Mouse (Mus musculus) liver, embryonic 12.5 days (tissue): ENCODE results near the gene Clk2. TPM values are rescaled to one million over a fixed set of nuclear protein-coding genes. Genes with fewer than 3 reads are reported as not detected.
A peak's percentile ranks its signal among the peaks of the same experiment; 100 is the strongest.

ENCODE experiments used
- ATAC-seq: fragments of 200-750 bp; cut with Nextera tagmentation; 2 replicates; pipeline ENCODE4 v1.8.0; 2017; ENCODE audit warnings: moderate number of reproducible peaks, mild to moderate bottlenecking, moderate library complexity
- H3K27ac ChIP-seq: fragments of 300-500 bp; sonication (generic); 2 replicates; pipeline ENCODE4 v1.5.1; 2016; ENCODE audit warnings: mild to moderate bottlenecking
- H3K27me3 ChIP-seq: fragments of 300-500 bp; sonication (generic); replicated peaks from 2 replicates; pipeline ENCODE4 v1.6.1; 2016; ENCODE audit warnings: mild to moderate bottlenecking, moderate library complexity
- H3K36me3 ChIP-seq: fragments of 300-500 bp; sonication (generic); 2 replicates; pipeline ENCODE4 v1.6.1; 2016; ENCODE audit warnings: mild to moderate bottlenecking, moderate library complexity
- H3K4me1 ChIP-seq: fragments of 300-500 bp; sonication (generic); 2 replicates; pipeline ENCODE4 v1.6.1; 2016
- H3K4me2 ChIP-seq: fragments of 300-500 bp; sonication (generic); 2 replicates; pipeline ENCODE4 v1.6.1; 2016; ENCODE audit warnings: mild to moderate bottlenecking, moderate library complexity
- H3K4me3 ChIP-seq: fragments of 300-500 bp; sonication (generic); 2 replicates; pipeline ENCODE4 v1.5.1; 2016; ENCODE audit warnings: mild to moderate bottlenecking, moderate library complexity
- H3K9ac ChIP-seq: fragments of 300-500 bp; sonication (generic); 2 replicates; pipeline ENCODE4 v1.6.1; 2016; ENCODE audit warnings: mild to moderate bottlenecking, moderate library complexity
- H3K9me3 ChIP-seq: fragments of 300-500 bp; sonication (generic); replicated peaks from 2 replicates; pipeline ENCODE4 v1.6.1; 2016; ENCODE audit warnings: mild to moderate bottlenecking, moderate library complexity
- WGBS: fragments of 180-500 bp; shearing (Covaris S2); methylation state at CpG from one replicate; pipeline ENCODE4 v1.1.7; 2016; ENCODE audit not compliant: insufficient replicate concordance; 5-methylcytosine and 5-hydroxymethylcytosine counted together
- polyA plus RNA-seq: library from polyadenylated mRNA; unstranded; fragments of >200 nt; fragmentation: Nextera tagmentation; extraction: Ambion mirVana; gene quantifications from 2 replicates; pipeline ENCODE4 v1.2.1, GENCODE M21; 2016

Clk2 gene
- polyA plus RNA-seq, 1 experiment from 2014 or later: 21.2 TPM

GRCm38 (mm10) chr3:89161786-89162185 lies 2.8 kb upstream of the Clk2 start:
- peaks cover 7% of the 10 kb centered on the region for H3K36me3 ChIP-seq
- no peak overlapping the region for H3K4me3 ChIP-seq
- peaks cover 51% of the 10 kb centered on the region for H3K4me1 ChIP-seq
- peaks cover 29% of the 10 kb centered on the region for H3K27me3 ChIP-seq
- ATAC-seq: no peak
- no peaks in the 10 kb centered on the region for H3K9me3 ChIP-seq
- no peak overlapping the region for H3K4me2 ChIP-seq
- H3K27ac ChIP-seq: no peak overlapping the region
- H3K9ac ChIP-seq: no peak overlapping the region
- WGBS: 72% methylated on average over 4 of the region's 4 CpGs

- H3K27ac ChIP-seq: no peak overlapping the region
- H3K9ac ChIP-seq: no peak overlapping the region
- WGBS: 69% methylated on average over 1 of the region's 1 CpGs
- no peak overlapping the region for H3K4me2 ChIP-seq
- H3K9me3 ChIP-seq: no peaks in the 10 kb centered on the region
- no peak for ATAC-seq
- peaks cover 20% of the 10 kb centered on the region for H3K36me3 ChIP-seq
- no peak overlapping the region for H3K4me3 ChIP-seq
- peaks cover 18% of the 10 kb centered on the region for H3K27me3 ChIP-seq
- peaks cover 55% of the 10 kb centered on the region for H3K4me1 ChIP-seq
These were observed 1.5 kb upstream of the Clk2 start for GRCm38 (mm10) chr3:89163123-89163522.

DNA sequence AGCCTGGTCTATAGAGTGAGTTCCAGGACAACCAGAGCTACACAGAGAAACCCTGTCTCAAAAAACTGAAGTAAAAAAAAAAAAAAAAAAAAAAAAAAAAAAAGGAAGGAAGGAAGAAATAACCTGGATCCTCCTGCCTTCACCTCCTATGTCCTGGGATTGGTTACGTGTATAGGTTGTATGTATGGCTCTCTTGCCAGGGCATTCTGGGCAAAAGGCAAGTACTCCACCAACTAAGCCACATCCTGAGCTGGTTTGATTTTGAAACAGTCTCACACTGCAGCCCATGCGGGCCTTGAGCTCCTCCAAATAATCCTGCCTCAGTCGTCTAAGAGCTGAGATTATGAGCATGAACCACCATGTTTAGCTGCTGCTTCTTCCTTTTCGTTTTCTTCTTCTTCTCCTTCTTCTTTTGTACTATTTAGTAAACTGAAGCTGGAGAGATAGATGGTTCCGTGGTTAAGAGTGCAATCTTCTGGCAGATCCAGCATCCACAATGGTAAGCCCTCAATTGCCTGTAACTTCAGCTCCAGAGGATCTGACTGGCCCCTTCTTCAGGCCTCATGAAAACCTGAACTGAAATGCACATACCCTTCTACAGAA lies 851 bp upstream of the Clk2 start:
- peak overlapping the region; percentile 89 for H3K4me3 ChIP-seq
- peak overlapping the region; percentile 97; the same call in 1 of the 2 replicates for H3K27ac ChIP-seq
- H3K9me3 ChIP-seq: no peaks in the 10 kb centered on the region
- H3K4me1 ChIP-seq: peaks cover 54% of the 10 kb centered on the region
- peaks cover 26% of the 10 kb centered on the region for H3K36me3 ChIP-seq
- WGBS: 54% methylated on average over 5 of the region's 5 CpGs
- H3K27me3 ChIP-seq: peaks cover 11% of the 10 kb centered on the region
- peak overlapping the region; percentile 74 for H3K4me2 ChIP-seq
- H3K9ac ChIP-seq: peak overlapping the region; percentile 93
- ATAC-seq: no peak

DNA sequence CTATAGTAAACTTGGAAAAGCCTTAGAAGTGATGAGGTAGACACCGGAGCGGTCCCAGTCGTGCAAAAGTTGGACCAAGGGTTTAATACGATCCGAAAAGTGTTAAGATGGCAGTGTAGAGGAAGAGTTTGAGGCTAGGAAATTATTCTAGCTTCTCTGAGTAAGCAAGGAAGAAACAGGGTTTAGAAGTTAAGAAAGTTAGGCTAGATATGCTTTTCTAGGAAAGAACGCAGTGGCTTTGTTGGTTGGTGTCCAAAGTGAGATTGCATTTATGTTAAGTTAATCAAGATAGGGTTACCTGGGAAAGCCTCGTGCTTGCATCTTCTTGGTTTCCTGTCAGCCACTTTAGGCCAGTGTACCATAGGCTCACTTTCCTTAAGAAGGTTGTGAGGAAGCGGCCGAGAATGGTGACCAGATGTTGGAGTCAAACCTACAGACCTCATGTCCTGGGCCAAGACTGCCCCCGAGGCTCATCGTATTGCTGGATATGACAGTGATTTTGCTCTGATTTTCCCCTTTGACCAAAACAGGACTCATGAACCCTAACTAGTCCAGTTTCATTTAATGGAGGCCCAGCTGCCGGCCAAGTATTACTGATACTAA lies 774 bp downstream of the Clk2 start:
- Histone ChIP-seq H3K27ac (peak overlapping the region; percentile 97), H3K4me1 (peaks cover 37% of the 10 kb centered on the region), H3K4me3 (peak overlapping the region; percentile 89), H3K9me3 (no peaks in the 10 kb centered on the region), H3K9ac (peak overlapping the region; percentile 93), H3K27me3 (no peaks in the 10 kb centered on the region), H3K36me3 (peaks cover 42% of the 10 kb centered on the region), H3K4me2 (peak overlapping the region; percentile 74)
- ATAC-seq: no peak
- 15% methylated on average over 12 of the region's 12 CpGs for WGBS

DNA sequence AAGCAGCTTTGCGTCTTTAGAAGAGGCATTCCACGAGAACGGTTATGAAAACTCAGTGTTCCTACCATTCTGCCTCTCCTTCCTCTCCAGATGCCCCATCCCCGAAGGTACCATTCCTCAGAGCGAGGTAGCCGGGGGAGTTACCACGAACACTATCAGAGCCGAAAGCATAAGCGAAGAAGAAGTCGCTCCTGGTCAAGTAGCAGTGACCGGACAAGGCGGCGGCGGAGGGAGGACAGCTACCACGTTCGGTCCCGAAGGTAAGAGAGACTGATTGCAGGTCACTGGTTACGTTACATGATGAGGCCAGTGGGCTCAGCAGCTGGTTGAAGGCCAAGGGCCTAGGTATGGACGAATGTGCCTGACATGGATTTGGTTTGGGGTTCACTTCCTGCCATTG lies 2.4 kb downstream of the Clk2 start:
- 88% methylated on average over 19 of the region's 19 CpGs for WGBS
- H3K36me3 ChIP-seq: peaks cover 58% of the 10 kb centered on the region
- H3K4me2 ChIP-seq: peak overlapping the region; percentile 74; the same call in 1 of the 2 replicates
- H3K9ac ChIP-seq: no peak overlapping the region
- no peak overlapping the region for H3K27ac ChIP-seq
- H3K4me1 ChIP-seq: peaks cover 31% of the 10 kb centered on the region
- H3K4me3 ChIP-seq: no peak overlapping the region
- H3K27me3 ChIP-seq: no peaks in the 10 kb centered on the region
- no peaks in the 10 kb centered on the region for H3K9me3 ChIP-seq
- no peak for ATAC-seq

DNA sequence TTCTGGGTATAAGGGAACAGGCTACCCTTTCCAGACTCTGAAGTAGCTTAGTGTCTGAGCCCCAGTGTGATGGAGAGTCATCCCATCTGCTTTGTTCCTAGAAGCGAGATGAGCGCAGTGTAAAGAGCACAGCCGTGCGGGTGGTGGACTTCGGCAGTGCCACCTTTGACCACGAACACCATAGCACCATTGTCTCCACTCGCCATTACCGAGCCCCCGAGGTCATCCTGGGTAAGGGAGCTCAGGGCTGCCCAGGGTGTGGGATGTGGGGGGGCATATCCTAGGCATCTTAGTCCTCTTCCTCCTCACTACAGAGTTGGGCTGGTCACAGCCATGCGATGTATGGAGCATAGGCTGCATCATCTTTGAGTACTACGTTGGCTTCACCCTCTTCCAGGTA lies 10.2 kb downstream of the Clk2 start:
- Histone ChIP-seq H3K4me2 (no peak overlapping the region), H3K27me3 (no peaks in the 10 kb centered on the region), H3K4me3 (no peak overlapping the region), H3K27ac (no peak overlapping the region), H3K9me3 (no peaks in the 10 kb centered on the region), H3K36me3 (peaks cover 82% of the 10 kb centered on the region), H3K4me1 (peaks cover 24% of the 10 kb centered on the region), H3K9ac (0 out of 2 replicates have a peak overlapping the region, but pooled peaks have one; percentile 12)
- no peak for ATAC-seq
- 88% methylated on average over 11 of the region's 11 CpGs for WGBS

- Histone ChIP-seq H3K4me1 (peaks cover 24% of the 10 kb centered on the region), H3K36me3 (peaks cover 82% of the 10 kb centered on the region), H3K4me3 (no peak overlapping the region), H3K9me3 (no peaks in the 10 kb centered on the region), H3K27me3 (no peaks in the 10 kb centered on the region), H3K27ac (no peak overlapping the region), H3K4me2 (no peak overlapping the region), H3K9ac (no peak overlapping the region)
- WGBS: 85% methylated on average over 10 of the region's 10 CpGs
- no peak for ATAC-seq
These were observed 10.9 kb downstream of the Clk2 start for GRCm38 (mm10) chr3:89175544-89175943.

GRCm38 (mm10) chr3:89176421-89176820 lies 11.8 kb downstream of the Clk2 start:
- H3K9me3 ChIP-seq: no peaks in the 10 kb centered on the region
- peak overlapping the region; percentile 30; the same call in 1 of the 2 replicates for H3K27ac ChIP-seq
- ATAC-seq: no peak
- no peak overlapping the region for H3K4me3 ChIP-seq
- 84% methylated on average over 7 of the region's 7 CpGs for WGBS
- peak overlapping the region; percentile 0; the same call in 1 of the 2 replicates for H3K9ac ChIP-seq
- H3K36me3 ChIP-seq: peaks cover 82% of the 10 kb centered on the region
- no peaks in the 10 kb centered on the region for H3K27me3 ChIP-seq
- peaks cover 24% of the 10 kb centered on the region for H3K4me1 ChIP-seq
- H3K4me2 ChIP-seq: peak overlapping the region; percentile 89

- Histone ChIP-seq H3K9me3 (no peaks in the 10 kb centered on the region), H3K4me3 (peak within 1 kb of the TSS; percentile 82), H3K27ac (peak within 1 kb of the TSS; percentile 80), H3K4me1 (peaks cover 31% of the 10 kb centered on the region), H3K36me3 (peaks cover 82% of the 10 kb centered on the region), H3K9ac (peak within 1 kb of the TSS; percentile 84), H3K4me2 (peak within 1 kb of the TSS; percentile 89), H3K27me3 (no peaks in the 10 kb centered on the region)
- under 1% methylated on average over 43 of the region's 43 CpGs for WGBS
- ATAC-seq: peak; percentile 92
These were observed 12.9 kb downstream of the Clk2 start, which contains the start of gene Scamp3 for GRCm38 (mm10) chr3:89177242-89178106. Scamp3 (plus strand) TSS chr3:89177473.

- H3K4me2 ChIP-seq: peak overlapping the region; percentile 89
- 6% methylated on average over 6 of the region's 6 CpGs for WGBS
- H3K9ac ChIP-seq: peak overlapping the region; percentile 84
- peak overlapping the region; percentile 82 for H3K4me3 ChIP-seq
- peak overlapping the region; percentile 80 for H3K27ac ChIP-seq
- peaks cover 37% of the 10 kb centered on the region for H3K4me1 ChIP-seq
- ATAC-seq: no peak
- peaks cover 78% of the 10 kb centered on the region for H3K36me3 ChIP-seq
- H3K9me3 ChIP-seq: no peaks in the 10 kb centered on the region
- no peaks in the 10 kb centered on the region for H3K27me3 ChIP-seq
These were observed 13.5 kb downstream of the Clk2 start for GRCm38 (mm10) chr3:89178107-89178385.

DNA sequence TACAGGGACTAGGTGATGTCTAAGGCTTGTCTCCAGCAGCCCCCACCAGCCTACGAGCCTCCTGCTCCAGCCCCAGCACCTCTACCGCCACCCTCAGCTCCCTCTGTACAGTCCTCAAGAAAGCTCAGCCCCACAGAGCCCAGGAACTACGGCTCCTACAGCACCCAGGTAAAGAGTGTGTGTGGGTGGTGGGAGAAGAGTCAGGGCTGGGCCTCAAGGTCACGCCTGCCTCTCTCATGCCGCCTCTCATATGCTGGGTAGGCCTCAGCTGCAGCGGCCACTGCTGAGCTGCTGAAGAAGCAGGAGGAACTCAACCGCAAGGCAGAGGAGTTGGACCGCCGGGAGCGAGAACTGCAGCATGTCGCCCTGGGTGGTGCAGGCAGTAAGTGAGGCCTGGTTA lies 14.5 kb downstream of the Clk2 start:
- Histone ChIP-seq H3K27ac (0 out of 2 replicates have a peak overlapping the region, but pooled peaks have one; percentile 27), H3K9ac (peak overlapping the region; percentile 84), H3K36me3 (peaks cover 68% of the 10 kb centered on the region), H3K4me3 (peak overlapping the region; percentile 82), H3K4me2 (peak overlapping the region; percentile 89), H3K9me3 (no peaks in the 10 kb centered on the region), H3K4me1 (peaks cover 47% of the 10 kb centered on the region), H3K27me3 (no peaks in the 10 kb centered on the region)
- 79% methylated on average over 11 of the region's 11 CpGs for WGBS
- ATAC-seq: no peak
